In the genomic region with DNA sequence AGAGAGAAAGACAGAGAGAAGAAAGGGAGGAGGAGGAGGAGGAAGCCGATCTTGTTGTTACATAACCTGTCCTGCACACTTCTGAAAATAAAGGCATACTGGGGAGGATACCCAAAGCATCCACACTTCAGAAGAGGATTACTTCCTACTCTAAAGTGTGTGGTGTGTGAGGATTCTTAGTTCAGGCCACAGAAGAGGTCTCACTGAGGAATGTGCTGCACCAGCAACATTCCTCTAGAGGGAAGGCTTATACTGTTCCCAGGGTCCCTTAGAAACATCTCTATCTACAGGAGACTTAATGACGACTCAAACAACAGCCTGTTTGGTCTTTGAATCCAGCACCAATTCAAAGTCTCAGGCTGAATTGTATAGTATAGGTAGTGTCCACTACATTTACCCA, we compare ENCODE assay signal across 24 mouse cellular contexts. TPM values are rescaled to one million over a fixed set of nuclear protein-coding genes. Genes with fewer than 3 reads are reported as not detected.
A peak's percentile ranks its signal among the peaks of the same experiment; 100 is the strongest.
DNase-seq lines count a peak whose midpoint lies in the region; ATAC-seq and TF ChIP-seq lines count a peak whose summit lies in the region.
"Had no signal": no experiment of that assay in that cellular context is flagged by ENCODE, and none has a peak within 500 bp of the region (broad histone marks: within the 10 kb centered on the region; RNA-seq: fewer than 3 reads in every experiment).

No protein-coding gene starts in this region.

- no peak overlapping the region for H3K27ac ChIP-seq in neural tube, embryonic 13.5 days (replicated peaks)
- no peak overlapping the region for H3K27ac ChIP-seq in neural tube, embryonic 15.5 days (replicated peaks)
- H3K27ac ChIP-seq: embryonic facial prominence, embryonic 13.5 days; embryonic facial prominence, embryonic 15.5 days; forebrain, embryonic 10.5 days; forebrain, embryonic 12.5 days had no signal

- 0 out of 2 replicates have a peak, but pooled peaks have one; percentile 40 for ATAC-seq in neural tube, embryonic 13.5 days (ENCODE audit: low read depth)
- ATAC-seq in neural tube, embryonic 15.5 days (ENCODE audit: low FRiP score), result no peak
- peak; percentile 62 for ATAC-seq in Patski
- ATAC-seq: forebrain, embryonic 14.5 days; forebrain, embryonic 16.5 days had no signal

- no peaks in the 10 kb centered on the region for H3K36me3 ChIP-seq in neural tube, embryonic 13.5 days
- no peaks in the 10 kb centered on the region for H3K36me3 ChIP-seq in neural tube, embryonic 15.5 days
- H3K36me3 ChIP-seq: embryonic facial prominence, embryonic 13.5 days; embryonic facial prominence, embryonic 15.5 days; forebrain, embryonic 10.5 days; forebrain, embryonic 12.5 days had no signal

- H3K4me2 ChIP-seq in neural tube, embryonic 13.5 days, result no peak overlapping the region
- H3K4me2 ChIP-seq in neural tube, embryonic 15.5 days, result no peak overlapping the region
- H3K4me2 ChIP-seq: embryonic facial prominence, embryonic 13.5 days; embryonic facial prominence, embryonic 15.5 days; forebrain, embryonic 12.5 days had no signal

- peak; percentile 16 for DNase-seq in heart, adult 11 months
- DNase-seq in heart, postnatal 36 days, result no peak
- peak; percentile 45 for DNase-seq in Muller cell, postnatal 12 days (ENCODE audit: inconsistent ontology term)
- DNase-seq in Patski (ENCODE audit: low read depth, low spot score), result no peak
- DNase-seq in right cerebral cortex, postnatal 25 days, result no peak
- DNase-seq: adrenal gland, adult 2 months; adrenal gland, postnatal 10 days; adrenal gland, postnatal 25 days; cerebellum, adult 11 months; cerebellum, adult 18-20 months; cerebellum, adult 8-10 months; cerebellum, adult 9-11 months; cerebellum, postnatal 14 days; cerebellum, postnatal 36 days; embryo, embryonic 11 days had no signal

- no peaks in the 10 kb centered on the region for H3K27me3 ChIP-seq in neural tube, embryonic 13.5 days
- H3K27me3 ChIP-seq in neural tube, embryonic 15.5 days (replicated peaks), result no peaks in the 10 kb centered on the region
- no peaks in the 10 kb centered on the region for H3K27me3 ChIP-seq in Patski
- H3K27me3 ChIP-seq: embryonic facial prominence, embryonic 13.5 days; embryonic facial prominence, embryonic 15.5 days; forebrain, embryonic 12.5 days had no signal

- no peak for TF ChIP-seq CTCF in Patski (IDR thresholded peaks at IDR 0.05)

- WGBS in neural tube, embryonic 13.5 days, result 74% methylated on average over 2 of the region's 2 CpGs
- WGBS in neural tube, embryonic 15.5 days, result 48% methylated on average over 2 of the region's 2 CpGs

- in situ Hi-C loops in Patski (cut with MboI; ENCODE audit: low pct_unique_long_range_greater_than_20kb), result no loop called here

- 0 out of 2 replicates have a peak, but pooled peaks cover 4% of the 10 kb centered on the region for H3K4me1 ChIP-seq in neural tube, embryonic 13.5 days (replicated peaks)
- H3K4me1 ChIP-seq in neural tube, embryonic 15.5 days, result no peaks in the 10 kb centered on the region
- H3K4me1 ChIP-seq: embryonic facial prominence, embryonic 13.5 days; embryonic facial prominence, embryonic 15.5 days; forebrain, embryonic 10.5 days; forebrain, embryonic 12.5 days had no signal

- POLR2A ChIA-PET in Patski (lab: Charles Lee), result no interaction called here

- H3K4me3 ChIP-seq in neural tube, embryonic 13.5 days, result no peak overlapping the region
- H3K4me3 ChIP-seq in neural tube, embryonic 15.5 days (replicated peaks), result no peak overlapping the region
- H3K4me3 ChIP-seq: embryonic facial prominence, embryonic 13.5 days; embryonic facial prominence, embryonic 15.5 days; erythroblast, embryonic 14.5 days; forebrain, embryonic 10.5 days; forebrain, embryonic 12.5 days had no signal

- CTCF ChIA-PET in Patski (lab: Charles Lee), result no interaction called here

- intact Hi-C loops in heart, postnatal 36 days (cut with DNase I), result no loop called here

- no peaks in the 10 kb centered on the region for H3K9me3 ChIP-seq in neural tube, embryonic 13.5 days
- H3K9me3 ChIP-seq in neural tube, embryonic 15.5 days (replicated peaks), result no peaks in the 10 kb centered on the region
- H3K9me3 ChIP-seq: embryonic facial prominence, embryonic 13.5 days; embryonic facial prominence, embryonic 15.5 days; forebrain, embryonic 10.5 days; forebrain, embryonic 12.5 days had no signal

- H3K9ac ChIP-seq in neural tube, embryonic 13.5 days, result no peak overlapping the region
- no peak overlapping the region for H3K9ac ChIP-seq in neural tube, embryonic 15.5 days (replicated peaks)
- H3K9ac ChIP-seq: embryonic facial prominence, embryonic 13.5 days; embryonic facial prominence, embryonic 15.5 days; forebrain, embryonic 12.5 days had no signal

RNA-seq across cellular contexts. Expression of gene Cdk5rap2, which starts 10.0 kb away (rescaled TPM):
- 1 to 10 TPM; 4.4 to 4.8 TPM for total RNA-seq in heart, postnatal 36 days (2021)
- polyA plus RNA-seq in neural tube, embryonic 13.5 days (2015; fragmentation: Nextera tagmentation; extraction: Ambion mirVana), result 9.8 and 10.6 TPM in 2 replicates
- 8.7 and 12.6 TPM in 2 replicates for polyA plus RNA-seq in neural tube, embryonic 15.5 days (2015; fragmentation: Nextera tagmentation; extraction: Ambion mirVana)
- 36.3 TPM for polyA plus RNA-seq in Patski (2021)

Comparison
In these comparisons a context has a peak if more than half of its experiments do, and no peak if none do; other contexts are left out.
1. DNase-seq: peak in heart, adult 11 months (single experiment) and Muller cell, postnatal 12 days (single experiment); none in heart, postnatal 36 days (0 of 2), Patski (single experiment) and right cerebral cortex, postnatal 25 days (single experiment).